Mouse (Mus musculus): Measurements from ENCODE around the gene Hinfp. TPM values are rescaled to one million over a fixed set of nuclear protein-coding genes. Genes with fewer than 3 reads are reported as not detected.
"Not testable (repeated sequence)": the region's sequence is repeated elsewhere in the genome, so short reads cannot be mapped to it uniquely, and the experiment has no call there.

Hinfp gene
- polyA plus RNA-seq, 1 experiment from 2014 or later, result 21.7 TPM

- H3K27ac ChIP-seq, result peak overlapping the region; percentile 94; the same call in 1 of the 2 replicates
- 79% methylated on average over 5 of the region's 5 CpGs for WGBS
- no peaks in the 10 kb centered on the region for H3K9me3 ChIP-seq
- peak overlapping the region; percentile 66 for H3K4me3 ChIP-seq
- H3K4me2 ChIP-seq, result peak overlapping the region; percentile 76
- no peaks in the 10 kb centered on the region for H3K27me3 ChIP-seq
- peak overlapping the region; percentile 79 for H3K9ac ChIP-seq
- H3K4me1 ChIP-seq, result peaks cover 5% of the 10 kb centered on the region
- ATAC-seq (ENCODE audit: borderline replicate concordance, extremely low read depth, low FRiP score, low TSS enrichment), result no peak
- H3K36me3 ChIP-seq, result peaks cover 37% of the 10 kb centered on the region
These were observed 22.5 kb upstream of the Hinfp start for GRCm38 (mm10) chr9:44327926-44328325.

DNA sequence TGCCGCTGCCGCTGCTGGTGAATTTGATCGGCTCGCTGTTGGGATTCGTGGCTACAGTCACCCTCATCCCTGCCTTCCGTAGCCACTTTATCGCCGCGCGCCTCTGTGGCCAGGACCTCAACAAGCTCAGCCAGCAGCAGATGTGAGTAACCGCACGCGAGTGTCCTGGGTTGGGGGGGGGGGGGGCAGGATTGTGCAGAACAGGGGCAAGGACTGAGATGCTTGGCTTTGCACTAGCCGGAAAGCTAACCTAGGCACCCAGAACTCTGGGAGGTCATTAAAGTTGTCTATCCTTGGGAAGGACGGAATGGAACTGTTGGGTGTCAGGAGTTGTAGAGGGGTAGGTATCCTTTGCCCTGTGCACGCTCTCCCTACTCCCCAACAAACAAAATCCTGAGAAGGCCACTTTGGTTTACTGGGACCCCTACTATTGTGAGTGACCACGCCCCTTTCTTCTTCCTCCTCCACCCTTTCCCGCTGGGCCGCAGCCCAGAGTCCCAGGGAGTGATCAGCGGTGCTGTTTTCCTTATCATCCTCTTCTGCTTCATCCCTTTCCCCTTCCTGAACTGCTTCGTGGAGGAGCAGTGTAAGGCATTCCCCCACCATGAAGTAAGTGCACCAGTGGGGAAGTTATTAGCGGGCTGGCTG, 21.7 kb upstream of the Hinfp start:
- ATAC-seq (ENCODE audit: borderline replicate concordance, extremely low read depth, low FRiP score, low TSS enrichment), result peak; percentile 48
- peaks cover 5% of the 10 kb centered on the region for H3K4me1 ChIP-seq
- peaks cover 30% of the 10 kb centered on the region for H3K36me3 ChIP-seq
- H3K4me2 ChIP-seq, result peak overlapping the region; percentile 76
- peak overlapping the region; percentile 66 for H3K4me3 ChIP-seq
- WGBS, result under 1% methylated on average over 22 of the region's 22 CpGs
- H3K9ac ChIP-seq, result peak overlapping the region; percentile 79
- peak overlapping the region; percentile 94 for H3K27ac ChIP-seq
- H3K9me3 ChIP-seq, result no peaks in the 10 kb centered on the region
- H3K27me3 ChIP-seq, result no peaks in the 10 kb centered on the region

DNA sequence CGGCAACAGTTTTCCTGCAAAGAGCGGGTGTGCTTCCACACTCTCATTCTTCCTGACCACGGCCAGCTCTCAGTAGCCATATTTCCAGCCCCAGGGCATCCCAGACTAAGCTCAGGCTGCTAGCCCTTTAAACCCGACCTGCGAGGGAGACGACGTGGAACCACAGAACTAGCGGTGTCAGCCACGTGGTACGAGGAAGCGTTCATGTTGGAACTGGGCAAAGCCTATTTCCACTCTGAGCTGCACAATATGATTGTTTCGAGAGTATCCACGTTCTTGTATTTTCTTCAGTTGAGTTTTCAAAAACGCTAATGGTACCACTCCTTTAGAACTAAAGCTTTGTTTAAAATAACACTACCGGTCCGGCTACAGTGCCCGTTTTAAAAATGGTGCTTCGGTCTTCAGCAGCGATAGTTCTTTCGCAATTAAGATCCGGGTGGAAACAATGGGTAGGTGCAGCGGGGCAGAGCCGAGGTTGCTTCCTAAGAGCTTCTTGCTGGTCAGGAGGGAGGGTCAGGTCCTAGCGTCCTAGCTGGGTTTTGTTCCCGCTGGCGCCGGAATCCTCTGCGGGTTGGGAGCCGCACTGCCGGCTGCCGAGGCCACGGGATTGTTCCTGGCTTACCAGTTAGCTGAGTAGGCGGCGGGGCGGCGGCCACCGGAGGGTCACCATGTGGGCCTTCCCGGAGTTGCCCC, 21.0 kb upstream of the Hinfp start:
- peak overlapping the region; percentile 79 for H3K9ac ChIP-seq
- WGBS, result under 1% methylated on average over 38 of the region's 38 CpGs

DNA sequence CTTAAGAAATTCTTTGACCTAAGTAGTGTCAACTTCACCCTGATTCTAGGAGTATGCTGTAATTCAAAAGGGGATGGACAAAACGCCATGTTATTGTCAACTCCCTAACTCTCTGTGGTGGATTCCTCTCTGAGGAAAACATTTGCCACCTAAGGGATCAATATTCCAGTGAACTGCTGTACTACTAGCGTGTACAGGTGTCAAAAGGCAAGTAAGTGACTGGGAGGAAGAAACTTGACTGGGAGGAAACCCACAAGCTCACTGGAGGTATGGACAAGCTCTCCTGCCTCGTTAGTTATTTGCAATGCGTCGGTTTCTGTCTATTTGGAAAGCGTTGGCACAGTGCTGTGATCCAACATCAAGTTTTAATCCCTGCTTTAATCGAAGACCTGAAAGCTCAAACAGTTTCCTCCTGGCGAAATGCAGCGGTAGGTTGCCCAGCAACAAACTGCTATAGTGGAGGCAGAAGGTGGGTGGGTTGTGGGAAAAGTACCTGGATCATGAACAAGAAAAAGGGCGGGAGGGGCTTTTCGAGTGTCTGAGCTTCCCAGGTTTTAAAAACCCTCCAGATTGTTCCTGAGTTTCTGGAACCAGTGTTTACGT, 20.4 kb upstream of the Hinfp start, which contains the start of gene Dpagt1:
Gene Dpagt1 (plus strand): TSS at position 252 of the 603 bp plus-strand sequence.
- no peak for ATAC-seq (ENCODE audit: borderline replicate concordance, extremely low read depth, low FRiP score, low TSS enrichment)
- Histone ChIP-seq H3K9me3 (no peaks in the 10 kb centered on the region), H3K4me1 (peaks cover 7% of the 10 kb centered on the region), H3K27ac (peak within 1 kb of the TSS; percentile 94), H3K36me3 (peaks cover 19% of the 10 kb centered on the region), H3K27me3 (no peaks in the 10 kb centered on the region), H3K9ac (peak within 1 kb of the TSS; percentile 79), H3K4me2 (peak within 1 kb of the TSS; percentile 76), H3K4me3 (peak within 1 kb of the TSS; percentile 66)
- WGBS, result 3% methylated on average over 12 of the region's 12 CpGs

More for the DNA sequence above, 21.0 kb upstream of the Hinfp start:
- ATAC-seq (ENCODE audit: borderline replicate concordance, extremely low read depth, low FRiP score, low TSS enrichment), result peak; percentile 92
- H3K4me1 ChIP-seq, result peaks cover 5% of the 10 kb centered on the region
- peak overlapping the region; percentile 66 for H3K4me3 ChIP-seq
- no peaks in the 10 kb centered on the region for H3K27me3 ChIP-seq
- H3K36me3 ChIP-seq, result peaks cover 25% of the 10 kb centered on the region
- peak overlapping the region; percentile 76 for H3K4me2 ChIP-seq
- peak overlapping the region; percentile 94 for H3K27ac ChIP-seq
- no peaks in the 10 kb centered on the region for H3K9me3 ChIP-seq

DNA sequence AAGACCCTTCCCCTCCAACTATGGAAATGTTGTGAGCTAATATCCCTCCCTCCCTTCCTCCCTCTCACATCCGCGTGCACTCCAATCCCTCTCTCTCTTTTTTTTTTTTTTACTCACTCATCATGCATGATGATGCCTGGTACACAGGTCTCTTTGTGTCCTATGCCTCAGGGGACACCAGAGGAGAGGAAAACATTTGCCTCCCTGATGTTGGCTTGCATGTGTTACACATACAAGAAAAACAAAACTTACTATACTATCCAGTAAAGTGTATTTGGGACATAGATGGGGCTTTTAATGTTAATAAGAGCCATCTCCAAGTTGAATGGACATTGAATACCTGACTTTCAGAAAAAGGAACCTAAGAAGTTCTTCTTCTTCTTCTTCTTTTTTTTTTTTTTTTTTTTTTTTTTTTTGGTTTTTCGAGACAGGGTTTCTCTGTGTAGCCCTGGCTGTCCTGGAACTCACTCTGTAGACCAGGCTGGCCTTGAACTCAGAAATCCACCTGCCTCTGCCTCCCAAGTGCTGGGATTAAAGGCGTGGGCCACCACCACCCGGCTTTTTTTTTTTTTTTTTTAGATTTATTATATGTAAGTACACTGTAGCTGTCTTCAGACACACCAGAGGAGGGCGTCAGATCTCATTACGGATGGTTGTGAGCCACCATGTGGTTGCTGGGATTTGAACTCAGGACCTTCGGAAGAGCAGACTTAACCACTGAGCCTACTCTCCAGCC, 19.7 kb upstream of the Hinfp start:
- H3K9me3 ChIP-seq; H3K4me1 ChIP-seq; H3K27me3 ChIP-seq; ATAC-seq (ENCODE audit: borderline replicate concordance, extremely low read depth, low FRiP score, low TSS enrichment): not testable (repeated sequence)
- Histone ChIP-seq H3K9ac (peak overlapping the region; percentile 79; the same call in 1 of the 2 replicates), H3K27ac (peak overlapping the region; percentile 94; the same call in 1 of the 2 replicates), H3K4me3 (peak overlapping the region; percentile 66; the same call in 1 of the 2 replicates), H3K36me3 (peaks cover 13% of the 10 kb centered on the region), H3K4me2 (peak overlapping the region; percentile 76)
- 53% methylated on average over 7 of the region's 8 CpGs for WGBS

DNA sequence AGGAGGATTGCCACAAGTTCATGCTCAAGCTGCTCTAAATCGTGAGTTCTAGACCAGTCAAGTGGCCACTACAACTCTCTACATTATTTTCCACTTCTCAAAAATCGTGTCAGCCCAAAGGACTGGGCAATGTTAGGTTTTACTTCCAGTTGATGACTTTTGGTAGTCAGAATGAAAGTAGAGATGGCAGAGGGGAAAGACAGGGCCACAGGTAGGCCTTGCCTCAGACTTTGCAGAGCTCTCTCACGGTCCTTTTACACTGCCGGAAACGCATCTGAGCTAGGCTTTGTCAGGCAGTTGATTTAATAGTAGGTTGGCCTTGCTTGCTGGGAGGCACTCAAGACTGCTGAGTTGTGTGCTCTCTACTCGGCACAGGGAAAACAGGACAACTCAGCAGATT, 18.7 kb upstream of the Hinfp start:
- H3K27ac ChIP-seq, result no peak overlapping the region
- H3K9ac ChIP-seq, result no peak overlapping the region
- H3K4me3 ChIP-seq, result no peak overlapping the region
- ATAC-seq (ENCODE audit: borderline replicate concordance, extremely low read depth, low FRiP score, low TSS enrichment), result no peak
- H3K4me1 ChIP-seq, result peaks cover 12% of the 10 kb centered on the region
- peaks cover 4% of the 10 kb centered on the region; the same call in 1 of the 2 replicates for H3K36me3 ChIP-seq
- 67% methylated on average over 6 of the region's 6 CpGs for WGBS
- H3K4me2 ChIP-seq, result no peak overlapping the region
- no peaks in the 10 kb centered on the region for H3K9me3 ChIP-seq
- no peaks in the 10 kb centered on the region for H3K27me3 ChIP-seq

DNA sequence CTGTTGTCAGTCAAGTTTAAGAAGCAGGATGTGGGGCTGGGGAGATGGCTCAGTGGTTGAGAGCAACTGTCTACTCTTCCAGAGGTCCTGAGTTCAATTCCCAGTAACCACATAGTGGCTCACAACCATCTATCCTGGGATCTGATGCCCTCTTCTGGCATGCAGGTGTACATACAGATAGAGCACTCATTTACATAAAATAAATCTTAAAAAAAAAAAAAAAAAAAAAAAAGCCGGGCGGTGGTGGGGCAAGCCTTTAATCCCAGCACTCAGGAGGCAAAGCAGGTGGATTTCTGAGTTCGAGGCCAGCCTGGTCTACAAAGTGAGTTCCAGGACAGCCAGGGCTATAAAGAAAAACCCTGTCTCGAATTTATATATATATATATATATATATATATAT, 18.2 kb upstream of the Hinfp start:
- WGBS, result 73% methylated on average over 4 of the region's 4 CpGs
- H3K9me3 ChIP-seq; H3K36me3 ChIP-seq; H3K27ac ChIP-seq; ATAC-seq (ENCODE audit: borderline replicate concordance, extremely low read depth, low FRiP score, low TSS enrichment); H3K9ac ChIP-seq; H3K4me2 ChIP-seq; H3K27me3 ChIP-seq; H3K4me3 ChIP-seq: not testable (repeated sequence)
- H3K4me1 ChIP-seq, result peaks cover 16% of the 10 kb centered on the region

- H3K27me3 ChIP-seq, result no peaks in the 10 kb centered on the region
- ATAC-seq (ENCODE audit: borderline replicate concordance, extremely low read depth, low FRiP score, low TSS enrichment), result no peak
- peak overlapping the region; percentile 4 for H3K27ac ChIP-seq
- H3K9ac ChIP-seq, result peak overlapping the region; percentile 31; the same call in 1 of the 2 replicates
- peak overlapping the region; percentile 85 for H3K4me2 ChIP-seq
- peaks cover 25% of the 10 kb centered on the region for H3K4me1 ChIP-seq
- peaks cover 4% of the 10 kb centered on the region for H3K36me3 ChIP-seq
- WGBS, result 18% methylated on average over 6 of the region's 6 CpGs
- peak overlapping the region; percentile 77 for H3K4me3 ChIP-seq
- H3K9me3 ChIP-seq, result no peaks in the 10 kb centered on the region
These were observed 15.3 kb upstream of the Hinfp start for GRCm38 (mm10) chr9:44320799-44321133.

GRCm38 (mm10) chr9:44319887-44320798, 14.7 kb upstream of the Hinfp start, which contains the start of gene C2cd2l:
TSS of gene C2cd2l (minus strand) at chr9:44320285.
- Histone ChIP-seq H3K36me3 (peaks cover 10% of the 10 kb centered on the region), H3K9ac (peak within 1 kb of the TSS; percentile 74), H3K27ac (peak within 1 kb of the TSS; percentile 56), H3K9me3 (no peaks in the 10 kb centered on the region), H3K27me3 (no peaks in the 10 kb centered on the region), H3K4me3 (peak within 1 kb of the TSS; percentile 77), H3K4me2 (peak within 1 kb of the TSS; percentile 85), H3K4me1 (peaks cover 25% of the 10 kb centered on the region)
- peak; percentile 98 for ATAC-seq (ENCODE audit: borderline replicate concordance, extremely low read depth, low FRiP score, low TSS enrichment)
- under 1% methylated on average over 63 of the region's 67 CpGs for WGBS

- Histone ChIP-seq H3K27ac (peak overlapping the region; percentile 56), H3K4me3 (peak overlapping the region; percentile 77), H3K9ac (peak overlapping the region; percentile 74), H3K4me1 (peaks cover 25% of the 10 kb centered on the region), H3K4me2 (peak overlapping the region; percentile 85), H3K27me3 (no peaks in the 10 kb centered on the region), H3K36me3 (peaks cover 19% of the 10 kb centered on the region), H3K9me3 (no peaks in the 10 kb centered on the region)
- 2% methylated on average over 37 of the region's 37 CpGs for WGBS
- 0 out of 2 replicates have a peak, but pooled peaks have one; percentile 5 for ATAC-seq (ENCODE audit: borderline replicate concordance, extremely low read depth, low FRiP score, low TSS enrichment)
These were observed 13.8 kb upstream of the Hinfp start for GRCm38 (mm10) chr9:44319105-44319886.

Measured in lung, embryonic 15.5 days (tissue).